Mouse (Mus musculus): Measurements from ENCODE around the gene Pcgf3.

The Pcgf3 gene

GRCm38 (mm10) chr5:108547636-108548035 is 86.6 kb downstream of the Pcgf3 start:
- in situ Hi-C loops (cut with MboI; ENCODE audit: unreplicated experiment in 2 of 2): no loop called here

GRCm38 (mm10) chr5:108549137-108549488 is 88.1 kb downstream of the Pcgf3 start:
- in situ Hi-C loops (cut with MboI; ENCODE audit: unreplicated experiment in 2 of 2): no loop called here

GRCm38 (mm10) chr5:108549489-108550206 is 88.6 kb downstream of the Pcgf3 start, which contains the start of gene Cplx1:
TSS of gene Cplx1 (minus strand) at chr5:108550024.
- in situ Hi-C loops (cut with MboI; ENCODE audit: unreplicated experiment in 2 of 2): no loop called here

GRCm38 (mm10) chr5:108550207-108550594 is 89.2 kb downstream of the Pcgf3 start:
- in situ Hi-C loops (cut with MboI; ENCODE audit: unreplicated experiment in 2 of 2): no loop called here

GRCm38 (mm10) chr5:108554041-108554440 is 93.0 kb downstream of the Pcgf3 start:
- in situ Hi-C loops (cut with MboI; ENCODE audit: unreplicated experiment in 2 of 2): no loop called here

Measured in v-Abl transformed pro-B cells (cell line).